Mouse (Mus musculus) activated CD4-positive, CD25-positive, alpha-beta regulatory T cell, adult 4 months (primary cell): ENCODE results near the gene Swsap1. TPM values are rescaled to one million over a fixed set of nuclear protein-coding genes. Genes with fewer than 3 reads are reported as not detected.

Experiments
- polyA plus RNA-seq, 2 experiments: library from polyadenylated mRNA; unstranded; fragments of 100-300 nt; shearing (Covaris generic); gene quantifications; one replicate each; pipeline ENCODE4 v1.2.1; 2017

The Swsap1 gene
- polyA plus RNA-seq, 2 experiments from 2014 or later = 2.1 to 3.8 TPM

Other genes starting within 250 kb of the Swsap1 start
- gene Ldlr, start 232.3 kb upstream of the Swsap1 start, polyA plus RNA-seq = 10 to 100 TPM; 12.6 to 20.6 TPM
- 10 to 100 TPM; 18.7 to 25.8 TPM for gene Spc24, start 195.5 kb upstream of the Swsap1 start, polyA plus RNA-seq
- gene Kank2, start 157.0 kb upstream of the Swsap1 start, polyA plus RNA-seq = not detected
- not detected for gene Angptl8, start 120.2 kb upstream of the Swsap1 start, polyA plus RNA-seq
- 1 to 10 TPM in 1 of 2 experiments, under 1 TPM in 1; 0.94 to 1.8 TPM for gene Dock6, start 103.1 kb upstream of the Swsap1 start, polyA plus RNA-seq
- 1 to 10 TPM; 5.8 to 7.1 TPM for gene Rab3d, start 37.6 kb upstream of the Swsap1 start, polyA plus RNA-seq
- gene Ccdc159, start 28.3 kb upstream of the Swsap1 start, polyA plus RNA-seq = not detected
- 1 to 10 TPM; 2.6 to 4.7 TPM for gene Tmem205, start 28.2 kb upstream of the Swsap1 start, polyA plus RNA-seq
- gene Plppr2, start 18.7 kb upstream of the Swsap1 start, polyA plus RNA-seq = under 1 TPM; 0.17 to 0.36 TPM
- under 1 TPM in 1 of 2 experiments, not detected in 1; 0.36 TPM for gene Epor, start 7.8 kb downstream of the Swsap1 start, polyA plus RNA-seq
- not detected for gene Rgl3, start 33.7 kb downstream of the Swsap1 start, polyA plus RNA-seq
- not detected for gene Ccdc151, start 46.9 kb downstream of the Swsap1 start, polyA plus RNA-seq
- gene Prkcsh, start 47.1 kb downstream of the Swsap1 start, polyA plus RNA-seq = 10 to 100 TPM; 28.9 to 43.9 TPM
- not detected for gene Elavl3, start 96.3 kb downstream of the Swsap1 start, polyA plus RNA-seq
- not detected for gene Gm49318, start 115.5 kb downstream of the Swsap1 start, polyA plus RNA-seq
- 1 to 10 TPM; 3.3 to 4.0 TPM for gene Zfp653, start 115.6 kb downstream of the Swsap1 start, polyA plus RNA-seq
- gene Ecsit, start 129.7 kb downstream of the Swsap1 start, polyA plus RNA-seq = 10 to 100 TPM; 31.0 to 31.1 TPM
- not detected for gene Cnn1, start 143.5 kb downstream of the Swsap1 start, polyA plus RNA-seq
- gene Elof1, start 161.4 kb downstream of the Swsap1 start, polyA plus RNA-seq = 100 to 1,000 TPM in 1 of 2 experiments, 10 to 100 TPM in 1; 96.8 to 108 TPM
- 100 to 1,000 TPM; 208 to 219 TPM for gene Acp5, start 180.0 kb downstream of the Swsap1 start, polyA plus RNA-seq
- 10 to 100 TPM; 49.5 to 56.8 TPM for gene Pigyl, start 201.1 kb downstream of the Swsap1 start, polyA plus RNA-seq
- under 1 TPM in 1 of 2 experiments, not detected in 1; 0.17 TPM for gene Zfp872, start 232.3 kb downstream of the Swsap1 start, polyA plus RNA-seq